Mouse (Mus musculus): ENCODE measurements around the gene Bach2.

Bach2 gene

DNA sequence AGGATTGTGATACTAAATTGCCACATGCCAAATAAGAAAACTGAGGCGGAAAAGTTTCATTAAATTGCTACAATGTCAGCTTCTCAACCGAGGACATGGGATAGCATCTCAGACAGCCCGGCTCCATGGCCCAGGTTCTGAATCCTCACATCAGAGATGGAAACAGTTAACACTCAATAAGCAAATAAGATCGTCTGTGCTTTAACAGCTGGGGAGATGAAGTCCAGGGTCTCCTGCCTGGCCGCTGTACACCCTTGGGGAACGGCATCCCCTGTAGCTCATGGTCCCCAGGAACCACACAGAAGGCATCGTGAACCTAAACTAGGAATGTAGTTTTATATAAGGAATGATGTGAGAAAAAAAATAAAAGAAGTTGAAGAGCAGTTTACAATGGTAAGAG is 297.0 kb downstream of the Bach2 start:
- no peak for DNase-seq

DNA sequence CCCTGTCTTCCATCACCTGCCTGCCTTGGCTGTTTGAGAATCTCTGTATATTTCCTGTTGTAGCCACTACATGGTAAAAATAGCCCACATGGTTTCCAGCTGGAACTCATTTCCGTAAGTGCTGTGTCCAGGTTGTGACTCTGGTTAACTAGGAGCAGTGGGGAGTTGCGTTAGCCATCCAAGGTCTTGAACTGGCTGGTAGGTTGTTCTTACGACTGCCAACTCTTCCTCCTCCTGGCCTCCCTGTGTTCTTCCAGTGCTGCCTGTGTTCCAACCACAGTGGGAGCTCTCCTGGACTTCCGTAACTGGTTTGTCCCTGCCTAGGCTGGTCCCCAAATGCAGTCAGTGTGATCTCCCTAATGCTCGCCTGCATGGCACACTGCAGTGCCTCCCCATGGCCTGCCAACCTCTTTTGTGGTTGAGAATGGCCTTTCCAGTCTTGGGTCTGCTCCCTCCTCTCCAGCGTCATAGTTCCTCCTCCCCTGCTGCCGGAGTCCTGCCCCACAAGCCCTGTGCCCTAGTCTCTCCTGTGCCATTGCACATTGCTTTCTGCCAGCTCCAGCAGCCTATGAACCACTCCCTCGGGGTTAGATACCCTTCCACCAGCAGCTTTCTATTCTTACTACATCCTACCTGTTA is 298.4 kb downstream of the Bach2 start:
- DNase-seq = peak in 1 of 2 experiments; percentile 61

DNA sequence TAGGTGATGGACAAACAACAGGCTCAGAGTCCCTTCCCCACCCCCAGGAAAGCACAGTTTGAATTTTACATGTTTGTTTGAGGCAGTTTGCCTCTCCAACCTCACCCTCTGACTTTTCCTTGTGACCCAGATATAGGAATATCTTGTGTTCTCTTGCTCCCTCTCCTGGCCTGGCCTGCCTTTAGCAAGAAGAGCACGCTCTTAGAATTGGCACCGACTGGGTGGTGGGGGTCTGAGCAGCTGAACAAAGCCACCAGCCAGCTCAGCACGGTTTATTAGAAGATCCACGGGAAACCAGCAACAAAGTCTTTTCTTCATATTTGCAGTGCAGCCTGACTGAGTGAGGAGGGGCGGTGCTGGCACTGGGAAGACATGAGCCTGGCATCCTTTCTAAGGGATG is 299.5 kb downstream of the Bach2 start:
- peak; percentile 64 to 83 for DNase-seq

DNA sequence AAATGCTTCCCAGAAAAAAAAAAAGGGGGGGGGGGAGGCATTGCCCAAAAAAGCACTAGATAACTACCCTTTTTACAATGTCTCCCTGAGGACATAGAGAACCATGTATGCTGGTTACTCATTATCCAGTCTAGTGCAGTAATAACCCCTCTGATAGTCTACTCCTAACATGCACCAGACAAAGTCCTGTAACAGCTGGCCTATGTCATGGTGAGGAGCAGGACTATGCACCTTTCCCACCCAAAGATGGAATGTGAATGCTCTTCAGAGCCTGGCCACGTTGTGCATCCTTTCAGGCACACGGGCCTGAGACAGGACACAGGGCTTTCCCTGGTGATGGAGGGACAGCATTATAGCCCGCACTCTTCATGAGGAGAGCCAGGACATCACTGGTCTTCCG is 299.9 kb downstream of the Bach2 start:
- peak in 1 of 2 experiments; percentile 59 for DNase-seq

DNA sequence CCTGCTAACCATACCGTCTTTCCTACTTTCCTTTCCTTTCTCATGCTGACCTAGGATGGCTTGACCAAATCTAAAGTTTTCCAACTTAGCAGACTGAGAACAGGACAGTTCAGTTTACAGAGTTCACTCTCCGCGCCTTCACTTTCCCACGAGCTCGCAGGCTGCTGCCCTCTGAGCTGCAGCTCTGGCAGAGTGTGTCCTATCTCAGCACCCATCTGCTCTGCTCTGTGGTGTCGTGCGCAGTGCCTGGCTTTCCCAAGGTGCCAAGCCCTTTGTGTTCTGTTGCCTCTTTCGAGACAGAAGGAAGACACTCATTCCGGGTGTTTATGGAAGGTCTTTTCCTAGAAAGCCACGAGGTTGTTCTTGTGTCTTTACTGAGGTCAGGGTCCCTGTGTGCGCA is 300.4 kb downstream of the Bach2 start:
- DNase-seq = no peak

DNA sequence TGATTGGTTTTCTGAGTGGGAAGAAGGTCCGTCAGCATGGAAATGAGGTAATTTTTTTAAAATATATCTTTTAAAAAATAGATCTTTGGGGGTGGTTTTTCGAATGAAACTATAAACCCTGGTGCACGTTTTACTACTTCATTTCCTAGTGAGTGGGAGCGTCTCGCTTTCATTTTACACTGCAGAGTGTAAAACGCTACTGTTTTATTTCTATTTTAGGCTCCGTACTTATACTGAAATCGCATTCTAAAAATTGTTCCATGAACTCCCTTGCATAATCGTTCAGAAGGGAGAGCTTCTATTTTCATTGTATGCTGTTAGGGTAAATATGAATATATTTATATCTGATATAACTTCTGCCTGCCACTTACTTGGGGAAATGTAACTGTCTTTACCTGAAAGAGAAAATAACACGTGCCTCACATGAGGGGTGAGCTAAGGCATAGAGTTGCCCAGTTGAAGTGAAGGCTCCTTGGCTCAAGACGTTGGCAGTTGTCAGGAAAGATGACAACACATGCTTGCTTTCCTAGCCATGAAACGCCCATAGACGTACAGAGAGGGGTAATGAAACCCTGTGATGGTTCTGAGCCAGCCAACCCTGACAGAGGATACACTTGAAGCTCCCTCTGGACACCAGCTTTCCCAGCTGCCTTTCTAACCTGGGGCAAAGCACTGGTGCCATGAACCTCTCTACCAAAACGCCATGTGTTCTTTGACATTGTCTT is 306.4 kb downstream of the Bach2 start:
- no peak for DNase-seq

DNA sequence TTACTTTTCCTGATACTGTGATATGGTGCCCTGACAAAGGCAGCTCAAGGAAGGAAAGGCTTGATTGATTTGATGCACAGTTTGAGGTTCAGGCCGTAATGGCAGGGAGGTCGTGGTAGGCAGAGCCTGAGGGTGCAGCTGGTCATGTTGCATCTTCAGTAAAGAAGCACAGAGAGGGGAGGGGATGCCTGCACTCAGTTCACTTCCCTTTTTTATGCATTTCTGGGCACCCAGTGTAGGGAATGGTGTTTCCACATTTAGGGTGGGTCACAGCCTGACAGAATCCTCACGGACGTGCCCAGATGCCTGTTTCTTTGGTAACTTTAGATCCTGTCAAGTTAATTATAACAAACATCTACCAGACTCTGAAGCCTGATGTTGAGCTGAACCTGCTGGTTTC is 306.9 kb downstream of the Bach2 start:
- DNase-seq = no peak

DNA sequence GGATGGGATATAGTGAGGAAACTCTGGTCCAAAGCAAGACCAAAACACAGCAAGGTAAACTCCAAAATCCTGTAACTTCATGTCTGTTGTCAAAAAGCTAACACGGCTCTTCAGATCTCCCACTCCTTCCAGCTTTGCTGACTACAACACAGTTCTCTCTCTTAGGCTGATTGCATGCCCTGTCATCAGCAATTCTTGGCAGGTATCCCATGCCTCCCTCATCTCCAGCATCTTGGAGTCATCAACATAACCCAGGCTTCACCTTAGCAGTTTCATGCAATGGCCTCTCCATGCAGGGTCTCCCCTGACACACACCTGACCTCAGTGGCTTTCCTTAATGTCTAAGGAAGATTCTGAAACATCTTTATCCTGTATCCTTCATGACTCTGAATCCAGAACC is 310.5 kb downstream of the Bach2 start:
- no peak for DNase-seq

DNA sequence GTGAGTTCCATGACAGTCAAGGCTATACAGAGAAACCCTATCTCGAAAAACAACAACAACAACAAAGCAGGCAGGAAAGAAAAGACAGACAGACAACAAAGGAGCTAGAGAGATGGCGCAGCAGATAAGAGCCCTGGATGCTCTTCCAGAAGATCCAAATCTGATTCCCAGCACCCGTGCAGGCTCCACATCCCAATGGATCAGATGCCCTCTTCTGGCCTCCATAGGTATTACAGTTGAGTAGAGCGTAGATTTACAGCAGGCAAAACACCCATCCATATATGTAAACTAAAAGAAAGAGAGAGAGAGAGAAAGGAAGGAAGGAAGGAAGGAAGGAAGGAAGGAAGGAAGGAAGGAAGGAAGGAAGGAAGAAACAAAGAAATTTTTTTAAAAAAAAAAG is 312.7 kb downstream of the Bach2 start:
- peak in 1 of 2 experiments; percentile 66 for DNase-seq

DNA sequence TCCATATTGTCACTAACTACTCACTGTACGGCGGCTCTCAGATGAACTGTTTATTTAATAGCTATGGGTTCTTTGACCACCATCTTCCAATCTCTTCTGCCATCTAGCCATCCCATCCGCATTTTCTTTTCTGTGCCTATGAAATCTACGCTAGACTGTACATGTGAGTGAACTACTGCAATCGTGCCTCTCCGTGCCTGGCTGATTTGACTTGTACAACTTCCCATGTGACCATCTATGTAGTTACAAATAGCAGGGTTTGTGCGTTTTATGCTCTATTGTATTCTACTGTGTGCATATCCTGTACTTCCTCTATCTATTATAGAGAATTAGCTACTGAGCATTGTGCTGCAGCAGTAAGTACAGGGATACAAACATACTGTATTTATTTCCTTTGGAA is 316.9 kb downstream of the Bach2 start:
- DNase-seq = no peak

DNA sequence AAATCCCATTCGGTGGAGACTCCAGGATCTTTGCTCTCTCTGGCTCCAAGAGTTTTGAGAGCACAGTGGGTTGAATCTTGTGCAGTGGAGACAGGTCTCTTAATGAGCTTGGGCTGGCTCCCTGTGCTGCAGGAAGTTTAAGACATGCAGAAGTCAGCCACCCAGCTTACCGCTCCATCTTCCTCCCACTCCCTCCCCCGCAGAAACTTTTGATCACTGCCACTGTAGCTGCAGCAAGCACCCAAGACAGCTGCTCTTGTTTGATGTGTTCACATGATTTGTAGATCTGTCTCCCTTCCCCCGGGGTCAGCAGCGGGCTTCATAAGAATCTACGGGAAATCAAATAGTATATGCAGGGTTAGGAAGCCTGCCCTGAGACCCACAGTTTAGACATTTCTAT is 321.6 kb downstream of the Bach2 start:
- no peak for DNase-seq

DNA sequence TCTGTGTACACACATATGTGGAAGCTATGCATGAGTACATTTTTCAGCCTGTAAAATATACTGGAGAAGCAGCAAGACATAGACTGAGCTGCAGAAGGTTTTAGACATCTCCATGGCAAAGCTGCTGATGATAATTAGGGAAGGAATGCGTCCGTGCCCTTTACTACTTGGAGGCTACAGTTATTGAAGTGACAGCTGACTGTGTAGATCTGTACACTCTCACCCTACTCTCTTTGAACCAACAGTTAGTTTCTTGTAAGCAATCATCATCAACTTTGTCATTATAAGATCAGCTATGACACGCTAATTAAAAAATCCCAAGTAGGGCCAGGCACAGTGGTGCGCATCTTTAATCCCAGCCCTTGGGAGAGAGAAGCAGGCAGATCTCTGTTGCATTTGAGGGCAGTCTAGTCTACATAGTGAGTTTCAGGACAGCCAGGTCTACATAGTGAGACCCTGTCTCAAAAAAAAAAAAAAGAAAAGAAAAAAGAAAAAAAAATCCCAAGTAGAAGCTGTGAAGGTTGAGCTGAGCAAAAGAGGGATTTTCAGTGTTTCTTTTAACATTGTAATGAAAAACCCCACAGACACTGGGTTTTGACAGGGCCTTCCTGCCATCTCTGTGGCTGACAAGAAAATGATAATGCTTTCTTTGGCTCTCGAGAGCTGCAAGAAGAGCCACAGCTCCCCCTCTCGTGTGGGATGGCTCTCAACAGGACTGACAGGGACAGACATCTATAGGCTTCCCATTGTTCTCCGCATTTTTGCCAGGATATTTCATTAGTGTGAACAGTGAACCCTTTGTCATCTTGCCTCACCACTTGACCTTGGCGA is 322.3 kb downstream of the Bach2 start:
- DNase-seq = no peak

DNA sequence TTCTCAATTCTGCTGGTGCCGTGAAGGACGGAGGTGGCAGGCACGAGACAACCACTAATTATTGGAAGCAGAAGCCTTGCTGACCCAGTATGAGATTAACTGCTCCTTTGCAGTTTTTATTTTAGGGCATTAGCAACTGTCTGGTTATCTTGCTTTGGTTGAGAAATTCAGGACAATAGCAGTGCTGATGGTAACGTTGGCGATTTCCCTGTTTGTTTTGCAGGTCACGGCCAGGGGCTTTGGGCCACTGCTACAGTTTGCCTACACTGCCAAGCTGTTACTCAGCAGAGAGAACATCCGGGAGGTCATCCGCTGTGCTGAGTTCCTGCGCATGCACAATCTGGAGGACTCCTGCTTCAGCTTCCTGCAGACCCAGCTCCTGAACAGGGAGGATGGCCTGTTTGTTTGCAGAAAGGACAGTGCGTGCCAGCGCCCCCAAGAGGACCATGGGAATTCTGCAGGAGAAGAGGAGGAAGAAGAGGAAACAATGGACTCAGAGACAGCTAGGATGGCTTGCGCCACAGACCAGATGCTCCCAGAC is 323.0 kb downstream of the Bach2 start:
- DNase-seq = peak; percentile 54 to 71

DNA sequence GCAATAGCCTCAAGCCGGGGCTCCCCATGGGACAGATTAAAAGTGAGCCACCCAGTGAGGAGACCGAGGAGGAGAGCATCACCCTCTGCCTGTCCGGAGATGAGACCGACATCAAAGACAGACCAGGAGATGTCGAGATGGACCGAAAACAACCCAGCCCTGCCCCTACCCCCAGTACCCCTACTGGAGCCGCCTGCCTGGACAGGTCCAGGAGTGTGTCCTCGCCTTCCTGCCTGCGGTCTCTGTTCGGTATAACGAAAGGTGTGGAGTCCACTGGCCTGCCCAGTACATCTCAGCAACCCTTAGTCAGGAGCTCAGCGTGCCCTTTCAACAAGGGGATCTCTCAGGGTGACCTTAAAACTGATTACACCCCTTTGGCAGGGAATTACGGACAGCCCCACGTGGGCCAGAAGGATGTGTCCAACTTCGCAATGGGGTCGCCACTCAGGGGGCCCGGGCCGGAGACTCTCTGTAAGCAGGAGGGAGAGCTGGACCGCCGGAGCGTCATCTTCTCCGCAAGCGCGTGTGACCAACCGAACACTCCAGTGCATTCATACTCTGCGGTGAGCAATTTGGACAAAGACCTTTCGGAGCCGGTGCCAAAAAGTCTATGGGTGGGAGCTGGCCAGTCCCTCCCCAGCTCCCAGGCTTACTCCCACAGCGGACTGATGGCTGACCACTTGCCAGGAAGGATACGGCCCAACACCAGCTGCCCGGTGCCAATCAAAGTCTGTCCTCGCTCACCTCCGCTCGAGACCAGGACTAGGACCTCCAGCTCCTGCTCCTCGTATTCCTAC is 323.9 kb downstream of the Bach2 start:
- no peak for DNase-seq

DNA sequence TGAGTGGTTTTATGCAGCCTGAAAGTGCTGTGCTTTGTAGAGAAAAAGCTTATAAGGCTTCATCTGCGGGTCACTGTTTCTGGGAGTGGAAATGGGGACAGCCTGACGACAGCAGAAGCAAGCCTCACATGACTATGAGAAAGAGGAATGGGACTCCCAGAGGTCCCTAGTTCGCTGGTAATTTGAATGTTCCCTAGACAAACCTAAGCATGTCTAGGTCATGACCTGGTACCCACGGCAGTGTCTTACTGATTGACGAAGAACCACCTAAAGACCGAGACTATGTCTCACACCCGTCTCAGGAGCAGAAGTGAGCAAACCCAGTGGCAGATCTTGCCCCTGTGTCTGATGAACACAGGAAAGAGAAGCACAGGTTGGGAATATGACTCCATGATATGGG is 325.8 kb downstream of the Bach2 start:
- DNase-seq = no peak

DNA sequence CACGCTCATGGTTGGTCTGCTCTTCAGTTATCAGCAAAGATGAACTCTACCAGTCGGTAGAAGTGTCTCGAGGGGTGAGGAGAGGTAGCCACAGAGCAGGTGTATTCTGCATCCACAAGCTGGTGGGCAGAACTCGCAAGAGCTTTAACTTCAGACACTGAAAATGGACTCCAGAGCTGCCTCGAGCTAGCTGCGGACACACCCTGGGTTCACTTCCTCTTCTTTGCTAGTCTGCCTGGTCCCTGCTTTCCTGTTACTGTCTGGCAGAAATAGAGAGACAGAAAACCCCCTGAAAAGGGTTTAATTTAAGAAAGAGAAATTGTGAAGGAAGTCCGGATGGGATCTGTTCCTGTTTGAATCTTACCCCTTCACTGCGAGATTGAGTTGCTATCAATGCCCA is 326.3 kb downstream of the Bach2 start:
- no peak for DNase-seq

DNA sequence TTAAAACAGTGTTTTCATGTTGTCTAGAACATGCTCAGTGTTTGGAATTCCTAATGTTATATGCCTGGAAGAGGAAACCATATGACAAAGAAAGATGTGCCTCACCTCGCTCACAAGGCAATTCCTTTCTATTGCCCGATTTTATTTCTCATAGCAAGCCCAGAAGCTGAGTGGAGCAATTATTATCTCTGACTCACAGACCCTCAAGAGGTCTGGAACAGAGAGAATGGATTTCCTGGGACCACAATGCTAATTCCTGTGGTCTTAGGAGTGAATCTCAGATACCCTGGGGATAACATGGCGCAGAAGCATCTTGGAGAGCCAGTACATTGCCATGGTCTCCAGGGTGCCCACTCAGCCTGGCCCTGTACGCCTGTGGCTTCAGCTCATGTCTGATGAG is 330.4 kb downstream of the Bach2 start:
- DNase-seq = no peak

DNA sequence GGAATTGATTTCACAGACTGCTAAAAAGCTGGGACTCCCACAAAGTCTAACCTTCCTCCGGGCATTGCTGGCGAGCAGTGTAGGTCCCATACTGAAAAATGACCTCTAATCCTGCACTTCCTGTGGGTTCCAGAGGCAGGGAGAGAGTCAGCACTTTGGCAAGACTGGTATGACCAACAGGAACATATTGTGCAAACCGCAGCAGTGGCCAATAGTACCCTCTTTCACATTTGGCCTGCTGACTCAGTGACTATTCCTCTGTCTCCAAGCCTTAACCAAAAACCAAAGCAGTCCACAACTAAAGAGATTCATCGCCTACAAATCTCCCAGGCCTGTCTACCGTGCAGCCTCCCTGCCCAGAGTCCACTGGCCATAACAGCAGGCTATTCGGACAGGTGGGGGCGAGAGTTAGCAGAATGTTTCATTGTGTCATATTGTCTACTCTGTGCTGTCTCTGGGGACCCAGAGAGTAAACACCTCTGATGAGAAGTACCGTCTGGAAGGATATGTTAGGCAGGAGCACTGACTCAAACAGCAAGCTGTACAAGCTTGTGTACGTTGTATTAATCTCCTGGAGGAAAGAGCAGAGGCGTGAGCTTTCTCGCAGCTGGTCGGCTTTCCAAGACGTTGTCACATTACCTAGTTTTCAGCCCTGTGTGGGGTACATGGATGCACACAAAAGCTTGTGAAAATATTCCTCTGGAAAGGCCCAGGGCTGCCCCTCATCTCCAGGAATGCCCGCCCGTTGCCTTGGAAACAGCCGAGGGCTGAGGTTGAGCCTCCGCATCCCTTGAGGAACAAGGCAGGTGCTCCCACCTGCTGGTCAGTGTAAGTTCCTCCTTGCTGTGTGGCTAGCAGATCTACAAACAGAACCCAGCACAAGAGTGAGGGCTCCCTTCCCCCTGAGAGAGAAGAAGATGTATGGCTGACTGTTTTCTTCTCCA is 331.7 kb downstream of the Bach2 start:
- peak in 1 of 2 experiments; percentile 56 for DNase-seq

DNA sequence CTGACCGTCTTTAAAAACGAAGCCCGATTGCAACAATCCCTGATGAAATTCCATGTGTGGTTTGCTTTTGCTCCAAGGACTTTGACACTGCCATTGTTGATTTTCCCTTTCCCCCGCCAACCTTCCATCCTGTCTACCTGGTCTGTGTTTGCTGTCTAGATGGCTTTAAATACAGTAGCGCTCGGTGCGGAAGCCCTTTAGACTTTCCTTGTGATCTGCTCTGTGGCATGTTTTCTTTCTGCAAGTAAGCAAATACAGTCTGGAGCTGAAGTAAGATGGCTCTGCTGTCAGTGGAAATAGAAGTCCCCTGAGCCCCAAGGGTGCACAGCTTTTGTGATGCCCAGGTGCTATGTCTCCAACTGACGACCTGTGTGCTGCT is 332.3 kb downstream of the Bach2 start:
- no peak for DNase-seq

DNA sequence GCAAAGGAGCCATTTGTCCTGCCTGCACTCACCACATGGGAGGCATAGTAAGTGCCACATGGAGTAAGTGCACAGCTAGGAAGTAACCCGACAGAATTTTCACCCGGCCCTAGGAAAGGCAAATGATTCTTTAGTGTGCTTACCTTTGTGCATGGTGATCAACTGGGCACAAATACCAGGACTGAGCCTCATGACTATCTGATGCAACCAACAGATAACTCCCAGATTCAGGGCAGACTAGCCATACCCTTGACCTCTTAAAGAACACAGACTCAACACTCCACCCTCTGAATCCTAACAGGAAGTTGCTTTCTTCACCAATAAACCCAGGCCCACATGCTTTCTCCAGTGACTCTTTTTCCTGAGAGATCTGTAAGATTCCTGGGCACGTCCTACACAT is 332.8 kb downstream of the Bach2 start:
- DNase-seq = no peak

DNA sequence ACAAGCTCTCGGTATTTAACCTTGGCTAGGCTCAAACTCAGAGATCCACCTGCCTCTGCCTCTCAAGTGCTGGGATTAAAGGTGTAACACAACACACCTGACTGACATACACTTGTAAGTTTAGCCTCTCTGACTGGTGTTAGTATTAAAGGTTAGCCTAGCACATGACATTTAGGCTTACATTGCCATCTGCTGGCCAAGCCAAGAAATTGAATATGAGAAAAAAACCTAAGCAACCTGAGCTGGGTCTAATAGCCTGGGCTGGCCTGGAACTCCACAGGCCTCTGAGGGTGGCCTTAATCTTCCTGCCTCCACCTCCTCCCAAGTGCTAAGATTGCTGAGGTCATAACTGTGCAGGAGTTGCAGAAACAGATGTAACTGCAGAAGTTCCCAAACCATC is 333.5 kb downstream of the Bach2 start:
- DNase-seq = peak in 1 of 2 experiments; percentile 27

DNA sequence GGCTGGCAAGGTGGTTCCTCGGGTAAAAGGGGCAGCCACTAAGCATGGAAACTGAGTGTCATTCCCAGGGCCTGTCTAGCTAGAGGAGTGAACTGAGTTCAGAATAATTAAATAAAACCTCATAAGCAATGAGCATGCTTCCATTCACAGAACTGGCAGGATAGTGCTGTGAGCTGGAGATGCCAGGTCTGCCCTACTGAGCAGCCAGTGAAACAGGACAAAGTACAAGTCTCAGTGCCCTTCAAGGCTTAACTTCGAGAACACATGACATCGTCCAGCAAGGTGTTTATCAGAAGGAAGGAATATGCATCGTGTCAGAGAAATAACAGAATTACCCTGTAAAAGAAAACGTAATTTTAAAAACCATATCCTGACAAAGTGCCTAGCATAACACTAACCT is 335.0 kb downstream of the Bach2 start:
- no peak for DNase-seq
